Mouse (Mus musculus) T-cell, adult 2 months (primary cell): ENCODE measurements around the gene Gm21258.
"Not testable (repeated sequence)": the region's sequence is repeated elsewhere in the genome, so short reads cannot be mapped to it uniquely, and the experiment has no call there.

ENCODE experiments used
- DNase-seq: peaks from one replicate; pipeline ENCODE4 v3.0.0; 2022; ENCODE audit warnings: low spot score

The Gm21258 gene

GRCm38 (mm10) chrY:52779740-52780139, at the start of gene Gm21258:
Gene Gm21258 (plus strand): TSS chrY:52780040.
- DNase-seq = not testable (repeated sequence)
